In genomic region chr13:56159016-56159601, GRCm38 (mm10) we compare ENCODE assay signal across 10 mouse cellular contexts. TPM values are rescaled to one million over a fixed set of nuclear protein-coding genes. Genes with fewer than 3 reads are reported as not detected.
DNase-seq lines count a peak whose midpoint lies in the region; ATAC-seq lines count a peak whose summit lies in the region.
"Had no signal": no experiment of that assay in that cellular context is flagged by ENCODE, and none has a peak within 500 bp of the region (broad histone marks: within the 10 kb centered on the region; RNA-seq: fewer than 3 reads in every experiment).

No protein-coding gene starts in this region.

- no peak overlapping the region for H3K4me3 ChIP-seq in heart, embryonic 13.5 days
- H3K4me3 ChIP-seq in embryonic facial prominence, embryonic 12.5 days, result no peak overlapping the region

- peak overlapping the region; percentile 40 for H3K9ac ChIP-seq in heart, embryonic 13.5 days
- no peak overlapping the region for H3K9ac ChIP-seq in embryonic facial prominence, embryonic 12.5 days

- 41% methylated on average over 14 of the region's 14 CpGs for WGBS in heart, embryonic 13.5 days
- 41% methylated on average over 14 of the region's 14 CpGs for WGBS in embryonic facial prominence, embryonic 12.5 days

- no peak for ATAC-seq in heart, embryonic 13.5 days (ENCODE audit: extremely low read depth, insufficient number of reproducible peaks, low FRiP score, low TSS enrichment)
- no peak for ATAC-seq in embryonic facial prominence, embryonic 12.5 days (ENCODE audit: insufficient number of reproducible peaks, insufficient read depth, low FRiP score, low TSS enrichment)
- ATAC-seq in megakaryocyte-erythroid progenitor cell, adult 5-6 weeks (replicated peaks; ENCODE audit: low FRiP score, low TSS enrichment, poor library complexity, severe bottlenecking), result peak; percentile 66

- peaks cover 6% of the 10 kb centered on the region; the same call in 1 of the 2 replicates for H3K27me3 ChIP-seq in heart, embryonic 13.5 days (replicated peaks)
- H3K27me3 ChIP-seq in embryonic facial prominence, embryonic 12.5 days, result no peaks in the 10 kb centered on the region

- no peaks in the 10 kb centered on the region for H3K9me3 ChIP-seq in heart, embryonic 13.5 days
- H3K9me3 ChIP-seq in embryonic facial prominence, embryonic 12.5 days, result no peaks in the 10 kb centered on the region

- peaks cover 52% of the 10 kb centered on the region for H3K4me1 ChIP-seq in heart, embryonic 13.5 days
- peaks cover 33% of the 10 kb centered on the region for H3K4me1 ChIP-seq in embryonic facial prominence, embryonic 12.5 days

- DNase-seq in heart, adult 8-10 months (ENCODE audit: low spot score), result no peak
- peak; percentile 99 for DNase-seq in 416B (ENCODE audit: low read depth)
- DNase-seq in ovary, postnatal 36 days (ENCODE audit: low spot score), result no peak
- no peak for DNase-seq in layer of hippocampus, adult 9-11 months
- DNase-seq in right cerebral cortex, postnatal 36 days (ENCODE audit: low spot score in 2 of 2), result no peak
- DNase-seq: gastrocnemius, postnatal 14 days; lung, postnatal 14 days had no signal

- H3K27ac ChIP-seq in heart, embryonic 13.5 days (replicated peaks), result peak overlapping the region; percentile 67
- peak overlapping the region; percentile 30 for H3K27ac ChIP-seq in embryonic facial prominence, embryonic 12.5 days

- H3K4me2 ChIP-seq in heart, embryonic 13.5 days, result peak overlapping the region; percentile 31; the same call in 1 of the 2 replicates
- H3K4me2 ChIP-seq in embryonic facial prominence, embryonic 12.5 days (replicated peaks), result no peak overlapping the region

- H3K36me3 ChIP-seq in heart, embryonic 13.5 days, result no peaks in the 10 kb centered on the region
- no peaks in the 10 kb centered on the region for H3K36me3 ChIP-seq in embryonic facial prominence, embryonic 12.5 days

RNA-seq across cellular contexts. Expression of gene Tifab, which starts 19.6 kb away (rescaled TPM):
- 1.1 and 1.7 TPM in 2 replicates for polyA plus RNA-seq in heart, embryonic 13.5 days (2015; fragmentation: Nextera tagmentation; extraction: Ambion mirVana)
- 1 to 10 TPM in 1 of 4 experiments, under 1 TPM in 3; 0.50 to 1.2 (median 0.82) TPM for total RNA-seq in heart, adult 8-10 months (2022)
- polyA plus RNA-seq in embryonic facial prominence, embryonic 12.5 days (2016; fragmentation: Nextera tagmentation; extraction: Ambion mirVana), result 1.3 and 1.5 TPM in 2 replicates
- total RNA-seq in megakaryocyte-erythroid progenitor cell, adult 5-6 weeks (2014; fragmentation: Nextera tagmentation), result 3.1 TPM in 1 of 2 replicates, not detected in the other
- 0.23 and 0.56 TPM in 2 replicates for total RNA-seq in megakaryocyte-erythroid progenitor cell, adult 5-6 weeks (2017)

RNA-seq across cellular contexts. Expression of gene H2afy, which starts 22.9 kb away (rescaled TPM):
- 112 and 124 TPM in 2 replicates for polyA plus RNA-seq in heart, embryonic 13.5 days (2015; fragmentation: Nextera tagmentation; extraction: Ambion mirVana)
- total RNA-seq in heart, adult 8-10 months (2022), result 10 to 100 TPM; 39.0 to 48.2 (median 45.6) TPM
- polyA plus RNA-seq in embryonic facial prominence, embryonic 12.5 days (2016; fragmentation: Nextera tagmentation; extraction: Ambion mirVana), result 537 and 538 TPM in 2 replicates
- 188 and 192 TPM in 2 replicates for total RNA-seq in megakaryocyte-erythroid progenitor cell, adult 5-6 weeks (2014; fragmentation: Nextera tagmentation)
- total RNA-seq in megakaryocyte-erythroid progenitor cell, adult 5-6 weeks (2017), result 316 and 323 TPM in 2 replicates
